Mouse (Mus musculus) ES-Bruce4 (cell line): Measurements from ENCODE around the gene Amotl2. TPM values are rescaled to one million over a fixed set of nuclear protein-coding genes. Genes with fewer than 3 reads are reported as not detected.

Source experiments
- H3K27ac ChIP-seq: 2 replicates; pipeline ENCODE4 v1.5.1; 2012; ENCODE audit warnings: low read length, inconsistent platforms; ENCODE audit not compliant: insufficient read depth
- H3K27me3 ChIP-seq: 2 replicates; pipeline ENCODE4 v1.6.1; 2012; ENCODE audit warnings: mild to moderate bottlenecking, low read length, inconsistent platforms; ENCODE audit not compliant: control insufficient read depth, poor library complexity, insufficient read depth, severe bottlenecking
- H3K36me3 ChIP-seq: 2 replicates; pipeline ENCODE4 v1.6.1; 2012; ENCODE audit warnings: inconsistent platforms, mild to moderate bottlenecking, low read length, moderate library complexity; ENCODE audit not compliant: control insufficient read depth, poor library complexity, insufficient read depth, severe bottlenecking
- H3K4me1 ChIP-seq: one replicate; pipeline ENCODE4 v1.8.1; 2011; ENCODE audit warnings: low read length; ENCODE audit not compliant: control insufficient read depth, insufficient read depth
- H3K4me3 ChIP-seq: 2 replicates; pipeline ENCODE4 v1.5.1; 2011; ENCODE audit warnings: low read depth, mild to moderate bottlenecking, low read length
- H3K9ac ChIP-seq: 2 replicates; pipeline ENCODE4 v1.6.1; 2012; ENCODE audit warnings: low read depth, mild to moderate bottlenecking, inconsistent platforms; ENCODE audit not compliant: poor library complexity, severe bottlenecking
- H3K9me3 ChIP-seq: replicated peaks from 2 replicates; pipeline ENCODE4 v1.6.1; 2012; ENCODE audit warnings: mild to moderate bottlenecking, low read length, inconsistent platforms; ENCODE audit not compliant: control insufficient read depth, poor library complexity, insufficient read depth, severe bottlenecking
- CTCF ChIP-seq: IDR thresholded peaks from one replicate; pipeline ENCODE4 v1.8.1; 2011; ENCODE audit warnings: low read depth, low read length
- EP300 ChIP-seq: IDR thresholded peaks from 2 replicates; pipeline ENCODE4 v1.6.1; 2011; ENCODE audit warnings: low read depth, low read length; ENCODE audit not compliant: insufficient read depth
- POLR2A ChIP-seq: IDR thresholded peaks from one replicate; pipeline ENCODE4 v1.8.1; 2011; ENCODE audit warnings: low read length; ENCODE audit not compliant: insufficient read depth
- polyA plus RNA-seq: library from polyadenylated mRNA; stranded (reverse); fragments of >200 nt; gene quantifications from 2 replicates; pipeline ENCODE4 v1.2.4, GENCODE M21; 2011; ENCODE audit warnings: low read depth; ENCODE audit not compliant: missing spikeins, insufficient read depth, insufficient read length

Gene Amotl2
- polyA plus RNA-seq, 1 experiment: 227 TPM

DNA sequence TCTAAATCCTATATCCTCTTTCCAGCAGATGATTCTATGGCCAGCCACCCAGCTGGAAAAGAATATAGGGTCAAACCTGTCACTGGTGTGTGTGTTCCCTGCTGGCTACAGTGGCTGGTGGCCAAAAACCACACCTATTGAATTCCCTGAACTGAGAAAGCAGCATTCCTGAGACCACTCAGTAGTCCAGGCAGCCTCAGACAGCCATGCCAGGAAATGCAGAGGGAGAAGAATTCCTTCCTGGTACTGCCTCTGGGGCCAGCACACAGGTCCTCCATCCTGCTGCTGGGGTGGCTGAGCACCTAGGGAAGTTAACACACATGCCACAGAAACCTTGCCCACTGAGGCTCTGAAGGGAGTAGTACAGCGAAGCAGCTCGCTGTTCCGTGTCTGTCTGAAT, 50.3 kb downstream of the Amotl2 start:
- Histone ChIP-seq H3K9me3 (no peaks in the 10 kb centered on the region), H3K27me3 (no peaks in the 10 kb centered on the region; the same call in 1 of the 2 replicates), H3K36me3 (no peaks in the 10 kb centered on the region), H3K4me1 (no peaks in the 10 kb centered on the region), H3K9ac (no peak overlapping the region), H3K4me3 (no peak overlapping the region), H3K27ac (no peak overlapping the region)
- TF ChIP-seq CTCF (no peak), POLR2A (no peak), EP300 (no peak)

GRCm38 (mm10) chr9:102769257-102769656, 52.8 kb downstream of the Amotl2 start:
- Histone ChIP-seq H3K9ac (no peak overlapping the region), H3K9me3 (no peaks in the 10 kb centered on the region), H3K36me3 (no peaks in the 10 kb centered on the region), H3K4me1 (no peaks in the 10 kb centered on the region), H3K4me3 (no peak overlapping the region), H3K27ac (no peak overlapping the region), H3K27me3 (no peaks in the 10 kb centered on the region)
- no peak for TF ChIP-seq CTCF
- no peak for TF ChIP-seq EP300
- no peak for TF ChIP-seq POLR2A

- Histone ChIP-seq H3K9ac (no peak overlapping the region), H3K27ac (no peak overlapping the region), H3K36me3 (no peaks in the 10 kb centered on the region), H3K4me1 (no peaks in the 10 kb centered on the region), H3K9me3 (no peaks in the 10 kb centered on the region), H3K27me3 (no peaks in the 10 kb centered on the region), H3K4me3 (no peak overlapping the region)
- TF ChIP-seq CTCF: no peak
- no peak for TF ChIP-seq EP300
- TF ChIP-seq POLR2A: no peak
Measured at GRCm38 (mm10) chr9:102770190-102770589, 53.7 kb downstream of the Amotl2 start.

GRCm38 (mm10) chr9:102771308-102771895, 54.9 kb downstream of the Amotl2 start:
- Histone ChIP-seq H3K9ac (no peak overlapping the region), H3K36me3 (no peaks in the 10 kb centered on the region), H3K9me3 (no peaks in the 10 kb centered on the region), H3K27me3 (no peaks in the 10 kb centered on the region), H3K4me1 (no peaks in the 10 kb centered on the region), H3K4me3 (no peak overlapping the region), H3K27ac (no peak overlapping the region)
- TF ChIP-seq EP300 (peak; percentile 30; the same call in 1 of the 2 replicates), POLR2A (no peak), CTCF (no peak)

DNA sequence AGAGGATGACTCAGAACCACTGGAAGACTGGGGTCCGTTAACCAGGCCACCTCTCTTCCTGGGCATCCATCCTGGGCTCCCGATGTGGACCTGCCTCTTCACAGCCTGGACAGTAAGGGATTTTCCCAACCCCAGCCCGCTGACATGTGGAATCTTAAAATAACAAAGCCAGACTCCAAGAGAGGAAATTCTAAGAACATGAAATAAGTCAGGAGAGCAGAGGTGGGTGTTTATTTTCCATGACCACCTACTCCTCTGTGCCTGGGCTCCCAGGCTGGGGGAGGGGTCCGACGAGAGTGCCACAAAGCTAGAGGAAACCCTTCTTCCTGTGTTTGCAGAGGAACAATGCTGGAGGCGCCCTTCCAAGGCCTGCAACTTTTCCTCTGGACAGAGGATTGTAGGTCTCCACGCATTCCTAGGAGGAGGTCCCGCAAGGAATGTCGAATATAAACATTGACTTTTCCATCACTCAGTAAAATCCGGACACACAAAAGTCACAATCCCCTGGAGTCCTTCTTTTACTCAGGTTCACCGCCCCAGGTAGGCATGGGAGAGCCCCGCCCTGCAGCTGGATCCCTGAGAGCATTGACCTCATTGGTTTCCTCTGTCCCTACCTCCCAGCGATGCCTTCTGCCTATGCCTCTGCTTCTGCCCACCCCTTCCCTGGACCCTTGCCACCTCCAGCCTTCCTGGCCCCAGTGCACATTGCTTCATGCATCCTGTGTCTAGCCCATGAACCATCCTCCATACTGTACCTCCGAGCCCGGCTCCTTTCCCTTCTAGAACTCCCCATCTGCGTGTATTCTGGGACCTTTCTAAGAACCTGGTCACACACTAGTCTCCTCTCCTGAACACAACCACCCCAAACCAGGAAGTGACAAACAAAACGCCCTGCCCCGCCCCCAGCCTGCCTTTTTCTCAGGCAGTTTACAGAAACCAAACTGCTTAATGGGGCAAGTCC, 61.4 kb downstream of the Amotl2 start:
- Histone ChIP-seq H3K4me1 (peaks cover 5% of the 10 kb centered on the region), H3K9ac (no peak overlapping the region), H3K27me3 (no peaks in the 10 kb centered on the region), H3K27ac (no peak overlapping the region), H3K36me3 (no peaks in the 10 kb centered on the region), H3K9me3 (no peaks in the 10 kb centered on the region), H3K4me3 (no peak overlapping the region)
- TF ChIP-seq POLR2A (no peak), EP300 (no peak), CTCF (no peak)

GRCm38 (mm10) chr9:102779493-102779892, 63.0 kb downstream of the Amotl2 start:
- Histone ChIP-seq H3K27ac (0 out of 2 replicates have a peak overlapping the region, but pooled peaks have one; percentile 8), H3K4me1 (peaks cover 5% of the 10 kb centered on the region), H3K36me3 (no peaks in the 10 kb centered on the region), H3K27me3 (no peaks in the 10 kb centered on the region), H3K9ac (no peak overlapping the region), H3K9me3 (no peaks in the 10 kb centered on the region), H3K4me3 (peak overlapping the region; percentile 25)
- TF ChIP-seq CTCF: peak; percentile 84
- peak; percentile 90 for TF ChIP-seq EP300
- no peak for TF ChIP-seq POLR2A

Other genes with a start within 250 kb of the Amotl2 start
- 0.11 and 1.4 TPM in 2 replicates for gene Ky, start 210.9 kb upstream of the Amotl2 start, polyA plus RNA-seq
- 76.4 and 87.9 TPM in 2 replicates for gene Anapc13, start 90.4 kb upstream of the Amotl2 start, polyA plus RNA-seq
- 20.9 and 23.5 TPM in 2 replicates for gene Cep63, start 90.1 kb upstream of the Amotl2 start, polyA plus RNA-seq
- 81.3 and 85.3 TPM in 2 replicates for gene Ryk, start 118.2 kb downstream of the Amotl2 start, polyA plus RNA-seq